Mouse (Mus musculus) liver, embryonic 14.5 days (tissue): Measurements from ENCODE around the gene Gm37240. TPM values are rescaled to one million over a fixed set of nuclear protein-coding genes. Genes with fewer than 3 reads are reported as not detected.

Source experiments
- ATAC-seq: fragments of 200-750 bp; cut with Nextera tagmentation; 2 replicates; pipeline ENCODE4 v1.8.0; 2017; ENCODE audit warnings: moderate number of reproducible peaks, mild to moderate bottlenecking, moderate library complexity; ENCODE audit not compliant: insufficient read depth
- DNase-seq, 3 experiments: peaks; one replicate each; pipeline ENCODE4 v3.0.0-alpha.2; 2012 to 2013; ENCODE audit warnings: low read depth in 3 of 3, low spot score in 3 of 3
- H3K27ac ChIP-seq: fragments of 300-500 bp; sonication (generic); 2 replicates; pipeline ENCODE4 v1.5.1; 2014; ENCODE audit warnings: moderate library complexity, mild to moderate bottlenecking, control low read depth, inconsistent platforms
- H3K27me3 ChIP-seq: fragments of 300-500 bp; sonication (generic); 2 replicates; pipeline ENCODE4 v1.6.1; 2014; ENCODE audit warnings: mild to moderate bottlenecking, low read length, moderate library complexity; ENCODE audit not compliant: control insufficient read depth, insufficient read depth
- H3K36me3 ChIP-seq: fragments of 300-500 bp; sonication (generic); replicated peaks from 2 replicates; pipeline ENCODE4 v1.6.1; 2014; ENCODE audit warnings: low read depth; ENCODE audit not compliant: control insufficient read depth, insufficient read depth
- H3K4me1 ChIP-seq, 2 experiments: fragments of 200-500 bp in 1 of 2; fragments of 300-500 bp in 1 of 2; sonication (generic) in 1 of 2; replicated peaks; 2 replicates each; pipeline ENCODE4 v1.6.1; 2012 to 2014; ENCODE audit warnings: antibody characterized with exemption in 1 of 2, inconsistent platforms in 1 of 2, low read length in 1 of 2; ENCODE audit not compliant: control insufficient read depth in 2 of 2, insufficient read depth in 2 of 2
- H3K4me2 ChIP-seq: fragments of 300-500 bp; sonication (generic); 2 replicates; pipeline ENCODE4 v1.6.1; 2014; ENCODE audit warnings: low read depth, mild to moderate bottlenecking, control low read depth, moderate library complexity
- H3K4me3 ChIP-seq, 2 experiments: fragments of 200-500 bp in 1 of 2; fragments of 300-500 bp in 1 of 2; sonication (generic) in 1 of 2; 2 replicates each; pipeline ENCODE4 v1.5.1; 2012 to 2014; ENCODE audit warnings: low read depth in 2 of 2, low read length in 2 of 2, mild to moderate bottlenecking in 2 of 2, control low read depth in 1 of 2, inconsistent platforms in 1 of 2, moderate library complexity in 1 of 2; ENCODE audit not compliant: insufficient read depth in 1 of 2
- H3K9ac ChIP-seq: fragments of 300-500 bp; sonication (generic); replicated peaks from 2 replicates; pipeline ENCODE4 v1.6.1; 2014; ENCODE audit warnings: mild to moderate bottlenecking, control low read depth, moderate library complexity
- H3K9me3 ChIP-seq: fragments of 300-500 bp; sonication (generic); 2 replicates; pipeline ENCODE4 v1.6.1; 2016; ENCODE audit warnings: low read length, mixed read lengths; ENCODE audit not compliant: control insufficient read depth
- CTCF ChIP-seq: IDR thresholded peaks from 2 replicates; pipeline ENCODE4 v1.5.1; 2016; ENCODE audit warnings: antibody characterized with exemption, low read depth, control low read depth
- EP300 ChIP-seq: IDR thresholded peaks from 2 replicates; pipeline ENCODE4 v1.6.1; 2016; ENCODE audit warnings: antibody characterized with exemption, low read depth
- WGBS: fragments of 180-500 bp; shearing (Covaris S2); extraction: QIAGEN DNeasy Blood & Tissue Kit; methylation state at CpG from one replicate; pipeline ENCODE4 v1.1.7; 2014; ENCODE audit not compliant: insufficient replicate concordance; 5-methylcytosine and 5-hydroxymethylcytosine counted together
- polyA plus RNA-seq, 2 experiments: library from polyadenylated mRNA; depleted of rRNA in 1 of 2; stranded (reverse) in 1 of 2; unstranded in 1 of 2; fragments of >200 nt; fragmentation: Nextera tagmentation in 1 of 2; extraction: Ambion mirVana in 1 of 2; gene quantifications; 2 replicates each; pipeline versions ENCODE4 v1.2.1 to v1.2.3; 2012 to 2014

Gm37240 gene
- polyA plus RNA-seq, 2 experiments, result 0.03 to 0.30 TPM

DNA sequence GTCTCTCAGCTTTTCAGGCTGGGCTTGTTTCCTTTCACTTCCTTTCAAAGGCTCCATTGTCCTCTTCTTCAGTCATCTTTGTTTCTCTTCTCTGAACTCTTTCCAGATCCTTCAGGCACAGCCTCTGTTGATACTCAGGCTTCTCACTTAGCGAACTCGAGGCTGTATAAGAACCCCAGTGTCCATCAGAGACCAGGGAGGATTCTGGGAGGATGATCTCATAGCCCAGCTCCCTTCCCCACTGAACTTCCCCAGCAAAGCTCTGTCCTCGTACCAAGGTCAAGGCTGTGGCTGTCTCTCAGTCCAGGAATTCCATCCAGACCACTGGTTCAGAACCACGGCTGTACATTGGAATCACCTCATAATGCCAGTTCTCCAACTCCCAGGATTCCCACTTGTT is 1239.7 kb downstream of the Gm37240 start:
- no peaks in the 10 kb centered on the region for H3K36me3 ChIP-seq
- no peaks in the 10 kb centered on the region for H3K27me3 ChIP-seq
- no peak overlapping the region for H3K27ac ChIP-seq
- no peaks in the 10 kb centered on the region for H3K9me3 ChIP-seq
- H3K4me1 ChIP-seq, result 0 out of 4 replicates have a peak, but pooled peaks cover 0 to 2% of the 10 kb centered on the region in 2 experiments
- H3K9ac ChIP-seq, result no peak overlapping the region
- ATAC-seq, result no peak
- H3K4me2 ChIP-seq, result no peak overlapping the region
- WGBS, result 36% methylated on average over 4 of the region's 4 CpGs
- H3K4me3 ChIP-seq, result no peak overlapping the region
- DNase-seq, result no peak
- TF ChIP-seq CTCF (no peak), EP300 (no peak)

DNA sequence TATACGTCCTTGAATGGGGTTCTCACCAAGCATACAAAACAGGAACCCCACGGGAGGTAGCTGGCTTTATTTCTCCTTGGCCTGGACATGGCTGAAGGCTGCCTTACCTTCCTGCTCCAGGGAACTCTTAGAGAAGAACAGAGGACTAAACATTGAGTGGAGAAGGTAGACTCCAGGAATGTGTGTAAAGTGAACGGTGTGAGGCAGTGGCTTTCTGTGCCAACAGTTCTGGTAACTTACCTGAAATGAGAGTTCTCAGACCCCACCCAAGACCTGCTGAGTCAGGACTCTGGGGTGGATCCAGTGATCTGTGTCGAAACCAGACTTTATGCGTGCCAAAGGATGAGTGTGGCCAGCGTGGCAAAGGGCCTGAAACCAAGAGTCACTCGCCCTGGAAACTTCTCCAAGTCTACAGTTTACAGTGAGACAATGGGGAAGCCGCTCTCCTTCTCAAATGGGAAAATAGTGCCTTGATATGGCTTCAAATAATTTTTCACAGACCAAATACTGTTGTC is 1240.9 kb downstream of the Gm37240 start:
- 61% methylated on average over 8 of the region's 8 CpGs for WGBS
- Histone ChIP-seq H3K27me3 (no peaks in the 10 kb centered on the region), H3K4me2 (no peak overlapping the region), H3K4me1 (0 out of 4 replicates have a peak, but pooled peaks cover 0 to 2% of the 10 kb centered on the region in 2 experiments), H3K36me3 (no peaks in the 10 kb centered on the region), H3K9me3 (no peaks in the 10 kb centered on the region), H3K4me3 (no peak overlapping the region), H3K27ac (no peak overlapping the region), H3K9ac (no peak overlapping the region)
- no peak for ATAC-seq
- TF ChIP-seq CTCF (no peak), EP300 (no peak)
- DNase-seq, result no peak

DNA sequence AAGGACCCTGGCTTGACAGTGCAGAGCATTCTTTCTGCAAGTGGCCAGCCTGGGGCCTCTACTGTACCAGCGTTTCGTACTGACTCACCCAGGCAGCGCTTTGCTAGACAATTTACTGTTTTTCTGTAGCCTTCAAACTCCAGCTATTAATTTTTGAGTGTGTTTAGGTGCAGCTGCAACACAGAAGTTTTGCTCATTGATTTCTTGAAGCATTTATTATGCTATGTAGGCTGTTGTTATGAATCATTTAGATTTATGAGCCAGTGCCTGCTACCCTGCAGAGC is 1241.4 kb downstream of the Gm37240 start:
- no peaks in the 10 kb centered on the region for H3K9me3 ChIP-seq
- H3K9ac ChIP-seq, result no peak overlapping the region
- 0 out of 4 replicates have a peak, but pooled peaks cover 0 to 2% of the 10 kb centered on the region in 2 experiments for H3K4me1 ChIP-seq
- no peak overlapping the region for H3K4me2 ChIP-seq
- no peak for ATAC-seq
- WGBS, result 75% methylated on average over 3 of the region's 3 CpGs
- no peaks in the 10 kb centered on the region for H3K36me3 ChIP-seq
- TF ChIP-seq EP300 (no peak), CTCF (no peak)
- no peak overlapping the region for H3K4me3 ChIP-seq
- no peak overlapping the region for H3K27ac ChIP-seq
- H3K27me3 ChIP-seq, result no peaks in the 10 kb centered on the region
- no peak for DNase-seq

DNA sequence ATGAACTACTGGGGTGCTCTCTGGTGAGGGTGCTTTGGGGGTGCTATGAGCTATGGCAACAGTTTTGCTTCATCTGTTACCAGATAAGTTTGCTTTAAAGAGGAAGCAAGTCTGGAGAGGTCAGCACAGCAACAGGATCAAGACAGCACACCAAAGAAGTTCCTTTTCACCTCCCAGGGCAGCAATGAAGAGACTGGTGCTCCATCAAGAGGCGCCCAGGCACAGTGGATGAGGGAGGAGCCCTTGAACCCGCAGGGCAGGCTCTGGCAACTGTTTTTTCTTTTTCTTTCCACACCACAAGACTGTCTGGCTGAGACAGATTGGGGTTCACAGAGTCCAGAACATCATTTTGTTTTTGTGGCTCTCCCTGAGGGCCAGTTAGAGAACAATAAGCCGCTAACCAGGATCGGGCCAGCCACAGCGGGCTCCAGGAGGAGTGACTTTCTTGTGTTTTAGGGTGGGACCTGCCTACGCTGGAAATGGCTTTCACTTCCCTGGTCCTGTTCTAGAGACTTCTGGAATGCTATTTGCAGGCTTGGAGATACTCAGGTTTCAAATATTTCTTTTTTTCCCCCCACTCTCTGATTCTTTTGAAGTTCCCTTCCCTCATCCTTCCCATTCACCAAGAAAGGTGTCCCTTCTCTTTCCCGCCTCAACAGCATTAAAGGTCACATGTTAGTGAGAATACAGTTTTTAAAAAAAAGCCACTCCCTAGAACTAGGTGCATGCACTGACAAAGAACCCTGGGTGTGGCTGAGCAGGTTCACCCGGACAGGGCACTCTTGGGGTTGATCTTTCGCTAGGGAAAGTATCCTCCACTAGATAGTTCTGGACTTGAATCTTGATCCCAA is 1241.9 kb downstream of the Gm37240 start:
- no peak overlapping the region for H3K9ac ChIP-seq
- no peaks in the 10 kb centered on the region for H3K9me3 ChIP-seq
- no peak overlapping the region for H3K4me3 ChIP-seq
- 0 out of 4 replicates have a peak, but pooled peaks cover 0 to 2% of the 10 kb centered on the region in 2 experiments for H3K4me1 ChIP-seq
- no peak overlapping the region for H3K27ac ChIP-seq
- no peaks in the 10 kb centered on the region for H3K27me3 ChIP-seq
- TF ChIP-seq EP300 (no peak), CTCF (no peak)
- ATAC-seq, result no peak
- DNase-seq, result no peak
- H3K36me3 ChIP-seq, result no peaks in the 10 kb centered on the region
- 58% methylated on average over 9 of the region's 9 CpGs for WGBS
- H3K4me2 ChIP-seq, result no peak overlapping the region

DNA sequence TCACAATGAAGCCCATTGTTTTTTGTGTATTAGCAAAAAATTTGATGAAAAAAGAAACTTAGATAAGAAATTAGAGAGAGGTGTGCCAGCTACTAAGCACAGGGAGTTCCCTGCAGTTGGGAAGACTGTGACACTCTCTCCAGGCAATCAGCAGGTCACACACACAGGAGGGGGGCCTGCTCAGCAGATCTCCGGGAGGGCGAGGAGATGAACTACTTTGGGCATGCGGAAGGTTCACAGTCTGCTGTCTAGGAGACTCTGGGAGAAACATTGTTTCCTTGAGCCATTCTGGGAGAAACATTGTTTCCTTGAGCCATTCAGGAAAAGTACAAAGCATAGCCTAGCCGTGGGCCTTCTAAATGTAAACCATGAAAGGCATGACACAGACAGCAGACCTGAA is 1244.4 kb downstream of the Gm37240 start:
- H3K4me2 ChIP-seq, result no peak overlapping the region
- no peaks in the 10 kb centered on the region for H3K36me3 ChIP-seq
- TF ChIP-seq CTCF (no peak), EP300 (no peak)
- H3K27ac ChIP-seq, result no peak overlapping the region
- no peak overlapping the region for H3K9ac ChIP-seq
- 65% methylated on average over 4 of the region's 4 CpGs for WGBS
- no peak for DNase-seq
- no peak for ATAC-seq
- no peaks in the 10 kb centered on the region for H3K27me3 ChIP-seq
- H3K4me1 ChIP-seq, result 0 out of 4 replicates have a peak, but pooled peaks cover 0 to 2% of the 10 kb centered on the region in 2 experiments
- H3K9me3 ChIP-seq, result no peaks in the 10 kb centered on the region
- no peak overlapping the region for H3K4me3 ChIP-seq
